Mouse (Mus musculus) cerebellum, postnatal 36 days (tissue): ENCODE results near the gene Vmn2r47.
"Not testable (repeated sequence)": the region's sequence is repeated elsewhere in the genome, so short reads cannot be mapped to it uniquely, and the experiment has no call there.

ENCODE experiments used
- DNase-seq, 2 experiments: peaks; one replicate each; pipeline ENCODE4 v3.0.0; 2021 to 2022; ENCODE audit warnings: mixed read lengths in 2 of 2

Vmn2r47 gene

DNA sequence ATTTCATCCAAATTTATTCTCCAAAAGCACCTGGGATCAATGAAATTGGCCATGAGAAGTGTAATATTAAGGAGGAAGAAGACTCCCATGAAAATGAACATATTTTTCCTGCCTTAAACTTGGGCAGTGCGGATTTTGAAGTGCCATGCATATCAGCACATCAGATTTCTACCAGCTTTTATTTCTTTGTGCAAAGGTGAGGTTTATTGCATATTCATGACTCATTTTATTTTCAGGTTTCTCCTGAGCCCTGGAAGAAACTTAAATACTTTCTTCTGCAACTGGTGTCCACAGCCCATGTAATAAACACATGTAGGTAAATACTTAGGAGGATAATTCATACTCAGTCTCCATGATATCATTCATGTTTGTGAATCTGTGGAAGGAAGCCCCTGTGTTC lies at the start of gene Vmn2r47:
Vmn2r47 (minus strand) TSS at position 101 of the 400 bp plus-strand sequence.
- not testable (repeated sequence) for DNase-seq

DNA sequence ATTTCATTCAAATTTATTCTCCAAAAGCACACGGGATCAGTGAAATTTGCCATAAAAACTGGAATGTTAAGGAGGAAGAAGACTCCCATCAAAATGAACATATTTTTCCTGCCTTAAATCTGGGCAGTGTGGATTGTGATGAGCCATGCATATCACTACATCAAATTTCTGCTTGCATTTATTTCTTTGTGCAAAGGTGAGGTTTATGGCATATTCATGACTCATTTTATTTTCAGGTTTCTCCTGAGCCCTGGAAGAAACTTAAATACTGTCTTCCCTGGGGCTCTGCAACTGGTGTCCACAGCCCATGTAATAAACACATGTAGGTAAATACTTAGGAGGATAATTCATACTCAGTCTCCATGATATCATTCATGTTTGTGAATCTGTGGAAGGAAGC lies 70.7 kb downstream of the Vmn2r47 start, which contains the start of gene Vmn2r46:
Vmn2r46 (minus strand) TSS at position 101 of the 400 bp plus-strand sequence.
- DNase-seq = not testable (repeated sequence)
